9 mouse cellular contexts compared by ENCODE assay signal in genomic region chr5:89543476-89543875, GRCm38 (mm10). TPM values are rescaled to one million over a fixed set of nuclear protein-coding genes. Genes with fewer than 3 reads are reported as not detected.
DNase-seq lines count a peak whose midpoint lies in the region; TF ChIP-seq lines count a peak whose summit lies in the region.
"Had no signal": no experiment of that assay in that cellular context is flagged by ENCODE, and none has a peak within 500 bp of the region (broad histone marks: within the 10 kb centered on the region; RNA-seq: fewer than 3 reads in every experiment).

No protein-coding gene starts in this region.

- no peaks in the 10 kb centered on the region for H3K36me3 ChIP-seq in thymus, adult 2 months (ENCODE audit: control insufficient read depth, insufficient read depth, low read length)

- H3K4me1 ChIP-seq in thymus, adult 2 months (replicated peaks; ENCODE audit: control insufficient read depth, insufficient read depth, low read length) = no peaks in the 10 kb centered on the region

- no peaks in the 10 kb centered on the region for H3K27me3 ChIP-seq in thymus, adult 2 months (ENCODE audit: control insufficient read depth, insufficient read depth, low read length)

- H3K27ac ChIP-seq in thymus, adult 2 months (ENCODE audit: control insufficient read depth, insufficient read depth, low read length) = no peak overlapping the region

- DNase-seq in thymus, postnatal 14 days = peak; percentile 5
- DNase-seq in thymus, adult 2 months = no peak
- DNase-seq in cerebellum, postnatal 36 days = peak; percentile 48 to 64
- DNase-seq in gastrocnemius, postnatal 10 days = peak; percentile 40
- DNase-seq in large intestine, adult 2 months (ENCODE audit: low read depth, low spot score) = peak; percentile 14
- peak; percentile 43 to 47 for DNase-seq in lung, adult 18-20 months
- DNase-seq in retina, postnatal 7 days (ENCODE audit: low read depth, low spot score) = peak; percentile 44
- DNase-seq in spleen, postnatal 4 days (ENCODE audit: low spot score in 2 of 2) = no peak

- WGBS in thymus, adult 2 months = 33% methylated on average over 2 of the region's 2 CpGs
- WGBS in large intestine, adult 2 months = 34% methylated on average over 2 of the region's 2 CpGs

- no peak for TF ChIP-seq POLR2A in thymus, adult 2 months (IDR thresholded peaks at IDR 0.05; ENCODE audit: control insufficient read depth, extremely low read depth, insufficient read depth, low read length, poor library complexity)

- H3K4me3 ChIP-seq in thymus, adult 2 months (ENCODE audit: control insufficient read depth, insufficient read depth, low read length) = no peak overlapping the region

- TF ChIP-seq CTCF in thymus, adult 2 months (IDR thresholded peaks at IDR 0.05; ENCODE audit: borderline replicate concordance, control insufficient read depth, extremely low read depth, insufficient read depth, low read length, poor library complexity) = no peak

RNA-seq across cellular contexts. Expression of gene Npffr2, which starts 16.2 kb away (rescaled TPM):
- not detected in 2 replicates for polyA plus RNA-seq in thymus, adult 2 months (2012; rRNA removed)
- not detected for total RNA-seq in gastrocnemius, postnatal 10 days (2021)
- polyA plus RNA-seq in large intestine, adult 2 months (2012; rRNA removed) = not detected in 2 replicates
- total RNA-seq: adrenal gland, postnatal 4 days had no signal

Comparison
In these comparisons a context has a peak if more than half of its experiments do, and no peak if none do; other contexts are left out.
1. DNase-seq: peak in thymus, postnatal 14 days (single experiment), cerebellum, postnatal 36 days (2 of 2), gastrocnemius, postnatal 10 days (single experiment), large intestine, adult 2 months (single experiment), lung, adult 18-20 months (2 of 2) and retina, postnatal 7 days (single experiment); none in thymus, adult 2 months (single experiment) and spleen, postnatal 4 days (0 of 2).